In the genomic region with DNA sequence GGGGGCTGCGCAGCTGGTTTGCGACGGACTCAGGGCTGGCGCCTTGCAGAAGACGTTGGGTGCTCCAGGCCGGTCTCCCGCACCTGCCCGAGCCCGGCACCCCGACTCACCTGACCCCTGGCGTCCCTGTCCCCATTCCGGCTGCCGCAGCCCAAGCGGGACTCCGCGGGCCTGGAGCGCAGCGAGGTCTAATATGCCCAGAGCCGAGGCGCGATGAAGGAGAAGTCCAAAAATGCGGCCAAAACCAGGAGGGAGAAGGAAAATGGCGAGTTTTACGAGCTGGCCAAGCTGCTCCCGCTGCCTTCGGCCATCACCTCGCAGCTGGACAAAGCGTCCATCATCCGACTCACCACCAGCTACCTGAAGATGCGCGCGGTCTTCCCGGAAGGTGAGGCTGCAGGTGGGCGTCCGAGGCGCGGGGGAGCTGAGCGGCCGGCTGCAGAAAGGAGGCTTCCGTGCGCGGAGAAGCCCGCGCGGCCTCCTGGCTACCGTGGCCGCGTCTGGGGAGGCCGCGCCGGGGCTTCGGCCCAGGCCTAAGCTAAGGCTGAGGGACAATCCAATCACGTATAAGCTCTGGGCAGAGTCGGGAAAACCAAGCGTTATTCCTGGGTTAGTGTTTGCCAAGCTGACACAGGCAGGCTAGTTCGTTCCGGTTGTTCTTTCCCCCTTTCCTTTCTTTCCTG, we compare ENCODE assay signal across 9 mouse cellular contexts. TPM values are rescaled to one million over a fixed set of nuclear protein-coding genes. Genes with fewer than 3 reads are reported as not detected.
DNase-seq lines count a peak whose midpoint lies in the region; ATAC-seq and TF ChIP-seq lines count a peak whose summit lies in the region.
"Had no signal": no experiment of that assay in that cellular context is flagged by ENCODE, and none has a peak within 500 bp of the region (broad histone marks: within the 10 kb centered on the region; RNA-seq: fewer than 3 reads in every experiment).

No protein-coding gene starts in this region.

- H3K9ac ChIP-seq in heart, embryonic 16.5 days (ENCODE audit: low read length) = no peak overlapping the region
- H3K9ac ChIP-seq in hindbrain, embryonic 12.5 days = no peak overlapping the region
- peak overlapping the region; percentile 10; the same call in 1 of the 2 replicates for H3K9ac ChIP-seq in midbrain, embryonic 16.5 days (ENCODE audit: low read depth, low read length)

- TF ChIP-seq CTCF in bone marrow macrophage, adult 2 months (IDR thresholded peaks at IDR 0.05; ENCODE audit: low read depth, low read length) = no peak

- no peak for ATAC-seq in heart, embryonic 16.5 days (replicated peaks; ENCODE audit: extremely low read depth, insufficient read depth, low FRiP score)
- ATAC-seq in hindbrain, embryonic 12.5 days (ENCODE audit: low FRiP score) = no peak
- no peak for ATAC-seq in midbrain, embryonic 16.5 days

- no peaks in the 10 kb centered on the region for H3K36me3 ChIP-seq in heart, embryonic 16.5 days (ENCODE audit: control insufficient read depth, insufficient read depth)
- no peaks in the 10 kb centered on the region for H3K36me3 ChIP-seq in hindbrain, embryonic 12.5 days
- no peaks in the 10 kb centered on the region for H3K36me3 ChIP-seq in midbrain, embryonic 16.5 days (ENCODE audit: control insufficient read depth, insufficient read depth, low read length)

- 3% methylated on average over 57 of the region's 57 CpGs for WGBS in heart, embryonic 16.5 days
- WGBS in hindbrain, embryonic 12.5 days = under 1% methylated on average over 57 of the region's 57 CpGs
- WGBS in midbrain, embryonic 16.5 days = under 1% methylated on average over 57 of the region's 57 CpGs

- no peak for DNase-seq in heart, adult 11 months
- no peak for DNase-seq in ovary, adult 18-20 months (ENCODE audit: low spot score)
- DNase-seq in cerebellum, postnatal 10 days = no peak
- DNase-seq in layer of hippocampus, postnatal 36 days = no peak
- DNase-seq: kidney, adult 9 months had no signal

- H3K27ac ChIP-seq in heart, embryonic 16.5 days (ENCODE audit: low read length) = no peak overlapping the region
- H3K27ac ChIP-seq in bone marrow macrophage, adult 2 months (ENCODE audit: insufficient read depth, low read depth, low read length) = no peak overlapping the region
- H3K27ac ChIP-seq in hindbrain, embryonic 12.5 days = no peak overlapping the region
- H3K27ac ChIP-seq in midbrain, embryonic 16.5 days (ENCODE audit: low read length) = no peak overlapping the region

- H3K9me3 ChIP-seq in heart, embryonic 16.5 days (replicated peaks; ENCODE audit: control insufficient read depth, low read length) = no peaks in the 10 kb centered on the region
- no peaks in the 10 kb centered on the region for H3K9me3 ChIP-seq in hindbrain, embryonic 12.5 days (replicated peaks)
- no peaks in the 10 kb centered on the region for H3K9me3 ChIP-seq in midbrain, embryonic 16.5 days (replicated peaks; ENCODE audit: control insufficient read depth, low read length, poor library complexity, severe bottlenecking)

- H3K4me1 ChIP-seq in heart, embryonic 16.5 days (ENCODE audit: control insufficient read depth, insufficient read depth, low read length) = peaks cover 13% of the 10 kb centered on the region
- no peaks in the 10 kb centered on the region for H3K4me1 ChIP-seq in bone marrow macrophage, adult 2 months (ENCODE audit: control insufficient read depth, insufficient read depth, low read length)
- H3K4me1 ChIP-seq in hindbrain, embryonic 12.5 days = peaks cover 15% of the 10 kb centered on the region
- peaks cover 7% of the 10 kb centered on the region for H3K4me1 ChIP-seq in midbrain, embryonic 16.5 days (ENCODE audit: control insufficient read depth, insufficient read depth, low read length)

- peak overlapping the region; percentile 49 for H3K4me3 ChIP-seq in heart, embryonic 16.5 days (ENCODE audit: low read length)
- peak overlapping the region; percentile 37 for H3K4me3 ChIP-seq in bone marrow macrophage, adult 2 months (ENCODE audit: insufficient read depth, low read length)
- H3K4me3 ChIP-seq in hindbrain, embryonic 12.5 days = peak overlapping the region; percentile 27
- H3K4me3 ChIP-seq in midbrain, embryonic 16.5 days (ENCODE audit: low read depth, low read length) = peak overlapping the region; percentile 25; the same call in 1 of the 2 replicates

- TF ChIP-seq POLR2A in bone marrow macrophage, adult 2 months (IDR thresholded peaks at IDR 0.05; ENCODE audit: borderline replicate concordance, low read depth, low read length) = no peak

- peak overlapping the region; percentile 74 for H3K4me2 ChIP-seq in heart, embryonic 16.5 days (ENCODE audit: low read depth, low read length)
- H3K4me2 ChIP-seq in hindbrain, embryonic 12.5 days (replicated peaks) = peak overlapping the region; percentile 48
- peak overlapping the region; percentile 39; the same call in 1 of the 2 replicates for H3K4me2 ChIP-seq in midbrain, embryonic 16.5 days (ENCODE audit: low read length)

- peaks cover 85% of the 10 kb centered on the region for H3K27me3 ChIP-seq in heart, embryonic 16.5 days (ENCODE audit: control insufficient read depth, insufficient read depth, low read length)
- peaks cover 99% of the 10 kb centered on the region for H3K27me3 ChIP-seq in hindbrain, embryonic 12.5 days
- H3K27me3 ChIP-seq in midbrain, embryonic 16.5 days (ENCODE audit: control insufficient read depth, insufficient read depth, low read depth, low read length) = peaks cover 65% of the 10 kb centered on the region

RNA-seq across cellular contexts. Expression of a gene that starts 1.0 kb away (rescaled TPM):
- 0.04 and 0.14 TPM in 2 replicates for polyA plus RNA-seq in heart, embryonic 16.5 days (2015; fragmentation: Nextera tagmentation; extraction: Ambion mirVana)
- polyA plus RNA-seq in bone marrow macrophage, adult 2 months (2012; ENCODE audit: insufficient read depth, insufficient read length, missing spikeins) = not detected in 2 replicates
- polyA plus RNA-seq in hindbrain, embryonic 12.5 days (2016; fragmentation: Nextera tagmentation; extraction: Ambion mirVana) = 1.6 and 1.8 TPM in 2 replicates
- 0.10 and 0.14 TPM in 2 replicates for polyA plus RNA-seq in midbrain, embryonic 16.5 days (2015; fragmentation: Nextera tagmentation; extraction: Ambion mirVana)
- total RNA-seq in layer of hippocampus, postnatal 36 days (2021) = under 1 TPM; 0.07 to 0.33 TPM
